Mouse (Mus musculus): ENCODE measurements around the gene 4931422A03Rik. TPM values are rescaled to one million over a fixed set of nuclear protein-coding genes. Genes with fewer than 3 reads are reported as not detected.

4931422A03Rik gene
- polyA plus RNA-seq, 1 experiment = not detected

DNA sequence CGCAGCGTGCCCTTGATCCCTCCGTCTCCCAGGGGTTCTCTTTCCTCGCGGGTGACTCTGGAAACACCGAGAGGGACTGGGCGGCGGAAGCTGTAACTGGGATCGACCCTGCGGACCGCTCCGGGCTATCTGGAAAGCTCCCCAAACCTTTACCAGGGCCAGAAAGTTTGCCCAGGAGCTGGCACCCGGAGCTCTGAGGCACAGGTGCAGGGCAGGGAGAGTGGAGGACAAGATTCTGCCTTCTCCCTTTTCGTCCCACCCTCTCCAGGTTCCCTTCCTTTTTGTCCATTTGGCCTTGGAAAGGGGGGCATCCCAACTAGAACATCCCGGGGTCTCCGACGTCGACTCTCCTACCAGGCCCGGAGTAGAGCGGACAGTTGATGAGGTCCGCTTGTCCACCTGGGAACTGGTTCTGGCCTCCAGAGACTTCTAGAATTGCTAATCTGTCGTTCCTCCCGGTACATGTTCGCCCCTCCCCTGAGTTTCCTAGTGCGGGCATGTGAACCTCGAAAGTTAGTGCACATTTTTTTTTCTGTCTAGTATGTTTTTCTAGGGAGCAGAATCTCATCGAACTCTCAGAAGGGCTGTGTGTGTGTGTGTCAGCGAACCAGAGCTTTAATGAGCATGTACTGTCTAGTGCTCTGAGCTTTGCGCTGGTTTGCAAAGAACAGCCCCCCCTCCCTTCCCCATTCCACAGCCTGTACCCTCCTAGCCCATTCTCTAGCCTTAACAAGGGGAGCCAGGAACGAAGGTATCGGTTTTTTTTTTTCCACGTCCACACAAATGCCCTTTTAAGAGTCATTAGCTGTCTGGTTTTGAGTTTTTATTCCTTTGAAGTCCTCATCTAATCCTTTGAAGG, 57.1 kb downstream of the 4931422A03Rik start:
- no peak for DNase-seq (ENCODE audit: extremely low spot score in 1 of 2, low spot score in 1 of 2)

DNA sequence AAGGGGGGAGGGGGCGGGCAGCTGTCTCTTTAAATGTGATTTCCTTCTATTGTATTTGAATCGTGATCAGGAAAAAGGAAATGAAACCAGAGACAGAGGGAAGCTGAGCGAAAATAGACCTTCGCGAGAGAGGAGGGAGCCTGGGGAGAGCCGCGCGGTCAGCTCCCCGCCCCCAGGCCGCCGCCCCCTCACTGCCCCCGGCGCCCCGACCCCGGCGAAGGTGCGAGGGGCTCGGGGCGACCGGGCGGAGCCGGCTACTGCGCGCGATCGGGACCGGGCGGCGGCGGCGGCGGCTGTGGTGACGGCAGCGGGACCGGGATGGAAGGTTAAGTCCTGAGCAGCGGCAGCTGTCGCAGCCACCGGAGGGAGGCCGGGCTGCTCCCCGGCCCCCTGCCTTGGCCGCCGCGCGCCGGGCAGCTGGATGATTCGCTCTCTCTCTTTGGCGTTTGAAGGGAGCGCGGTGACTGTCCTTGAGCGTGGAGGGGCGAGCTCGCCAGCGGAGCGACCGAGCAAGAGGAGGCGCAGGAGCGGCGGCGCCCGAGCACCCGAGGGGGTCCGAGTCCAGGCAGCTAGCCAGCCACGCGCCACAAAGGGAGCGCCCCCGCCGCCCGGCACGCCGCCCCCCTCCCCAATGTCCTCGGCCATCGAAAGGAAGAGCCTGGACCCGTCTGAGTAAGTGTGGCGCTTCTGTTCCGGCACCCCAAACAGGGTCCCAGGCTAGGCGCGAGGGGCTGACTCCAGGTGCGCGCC, 57.9 kb downstream of the 4931422A03Rik start:
- DNase-seq (ENCODE audit: extremely low spot score in 1 of 2, low spot score in 1 of 2) = no peak

DNA sequence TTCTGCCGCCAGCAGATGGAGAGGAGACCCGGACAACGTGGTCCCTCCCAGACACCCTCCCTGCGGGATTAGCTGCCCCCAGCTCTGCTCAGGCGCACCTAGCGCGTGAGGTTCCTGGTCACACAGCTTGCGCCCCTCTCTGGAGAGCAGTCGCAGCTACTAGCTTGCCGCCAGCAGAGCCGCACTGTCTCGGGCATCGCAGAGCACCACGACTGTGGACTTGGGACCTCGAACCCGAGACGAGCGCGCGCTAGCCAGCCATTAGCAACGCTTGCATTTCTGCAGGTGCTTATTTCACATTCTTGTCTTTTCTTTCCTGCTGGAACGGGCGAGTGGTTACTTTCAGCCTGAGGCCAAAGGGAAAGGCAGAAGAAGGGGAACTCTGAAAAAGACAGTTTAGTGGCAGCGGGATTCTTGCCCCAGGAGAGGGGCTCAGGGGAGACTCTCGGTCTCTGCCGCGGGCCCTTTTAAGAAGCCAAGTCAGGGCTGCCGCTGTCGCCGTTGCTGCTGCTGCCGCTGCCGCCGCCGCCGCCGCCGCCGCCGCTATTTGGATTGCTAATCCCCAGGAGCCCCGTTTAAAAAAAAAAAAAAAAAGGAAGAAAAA, 58.6 kb downstream of the 4931422A03Rik start:
- peak in 1 of 2 experiments; percentile 59 for DNase-seq (ENCODE audit: extremely low spot score in 1 of 2, low spot score in 1 of 2)

DNA sequence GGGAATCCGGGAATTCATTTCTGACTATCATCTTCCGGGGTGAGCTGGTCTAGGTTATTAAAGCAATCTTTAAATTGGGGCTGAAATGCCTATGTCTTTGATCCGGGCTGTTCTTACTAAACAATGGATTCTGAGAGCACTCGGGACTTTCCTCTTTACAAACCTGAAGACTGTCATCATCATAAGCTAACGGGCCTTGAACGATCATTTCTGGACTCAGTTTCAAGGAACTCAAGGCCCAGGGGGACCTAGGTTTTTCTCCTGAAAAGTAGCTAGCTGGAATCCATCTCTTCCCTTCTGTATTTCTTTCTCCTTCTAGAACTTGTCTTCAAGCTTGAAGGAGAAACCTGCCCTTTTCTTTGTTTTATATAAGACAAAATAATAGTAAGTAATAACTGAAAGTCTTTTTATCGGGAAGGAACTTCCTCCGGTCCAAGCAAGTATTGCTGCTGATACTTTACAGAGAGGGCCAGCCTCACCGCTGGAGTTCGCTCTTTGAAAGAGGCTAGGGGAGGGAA, 59.2 kb downstream of the 4931422A03Rik start:
- DNase-seq (ENCODE audit: extremely low spot score in 1 of 2, low spot score in 1 of 2) = no peak

DNA sequence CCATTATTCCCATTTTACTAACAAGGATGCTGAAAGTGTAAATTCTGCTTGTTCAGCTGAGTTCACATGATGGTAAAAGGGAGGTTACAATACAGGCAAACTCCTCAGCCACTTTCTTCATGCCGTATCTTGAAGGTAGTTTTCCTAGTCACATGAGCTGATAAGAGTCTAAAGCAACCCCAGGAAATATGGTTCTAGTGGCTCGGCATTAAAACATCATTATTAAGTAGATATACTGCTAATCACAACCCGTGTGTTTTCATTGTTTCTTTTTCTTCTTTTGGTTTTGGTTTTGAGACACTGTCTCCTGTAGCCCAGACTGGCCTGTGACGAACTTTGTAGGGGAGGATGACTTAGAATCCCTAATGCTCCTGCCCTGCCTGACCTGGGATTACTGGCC, 60.0 kb downstream of the 4931422A03Rik start:
- DNase-seq (ENCODE audit: extremely low spot score in 1 of 2, low spot score in 1 of 2) = no peak

DNA sequence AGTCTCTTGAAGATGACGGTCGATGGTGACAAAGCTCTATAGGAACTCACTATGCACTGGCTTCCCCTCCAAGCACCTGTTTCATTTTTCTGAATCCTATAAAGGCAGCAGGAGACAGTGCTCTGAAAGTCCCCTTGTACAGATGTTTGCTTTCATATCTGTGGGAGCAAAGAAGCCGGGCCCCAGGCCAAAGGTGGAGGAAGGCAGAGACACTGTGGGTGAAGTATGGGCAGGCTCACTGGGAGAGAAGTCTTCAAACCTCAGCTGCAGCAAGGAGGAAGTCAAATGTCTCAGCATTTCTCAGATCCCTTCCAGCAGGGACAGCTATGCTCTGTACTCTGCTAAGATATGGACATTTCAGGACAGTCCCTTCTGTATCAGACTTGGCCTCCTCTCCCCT, 62.8 kb downstream of the 4931422A03Rik start:
- no peak for DNase-seq (ENCODE audit: extremely low spot score in 1 of 2, low spot score in 1 of 2)

DNA sequence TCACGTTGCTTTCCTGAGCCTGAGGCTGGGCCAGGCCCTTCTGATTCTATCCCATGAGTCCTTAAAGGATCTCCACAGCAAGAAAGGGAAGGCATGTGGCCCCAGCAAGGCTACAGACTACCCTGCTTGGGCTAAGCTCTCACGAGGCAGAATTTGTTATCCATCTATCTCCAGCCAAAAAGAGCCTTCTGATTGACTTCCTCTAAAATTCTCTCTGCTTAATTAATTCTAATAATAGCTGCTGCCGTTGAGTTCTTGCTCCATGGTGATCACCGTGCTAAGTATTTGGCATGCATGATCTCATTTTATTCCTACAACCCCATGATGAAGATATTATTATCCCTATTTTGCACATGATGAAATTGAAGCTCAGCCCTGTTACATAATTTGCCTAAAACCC, 65.8 kb downstream of the 4931422A03Rik start:
- DNase-seq (ENCODE audit: extremely low spot score in 1 of 2, low spot score in 1 of 2) = no peak

DNA sequence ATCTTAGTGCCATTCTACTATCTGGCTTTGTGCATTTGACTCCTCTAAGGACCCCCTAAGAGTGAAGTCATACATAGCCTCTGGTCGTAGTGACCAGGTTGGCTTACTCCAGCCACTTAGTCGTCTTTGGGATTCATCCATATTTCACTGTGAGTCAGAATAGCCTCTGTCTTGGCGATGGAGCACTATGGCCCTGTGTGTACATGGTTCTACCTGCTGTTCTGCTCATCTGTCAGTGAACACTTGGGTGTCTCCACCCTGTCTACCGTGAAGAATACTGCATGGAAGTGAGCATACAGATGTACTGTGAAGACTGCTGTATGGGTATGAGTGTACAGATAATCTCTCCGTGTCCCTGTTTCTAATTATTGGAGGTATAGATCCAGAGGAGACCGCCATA, 68.6 kb downstream of the 4931422A03Rik start:
- DNase-seq (ENCODE audit: extremely low spot score in 1 of 2, low spot score in 1 of 2) = no peak

DNA sequence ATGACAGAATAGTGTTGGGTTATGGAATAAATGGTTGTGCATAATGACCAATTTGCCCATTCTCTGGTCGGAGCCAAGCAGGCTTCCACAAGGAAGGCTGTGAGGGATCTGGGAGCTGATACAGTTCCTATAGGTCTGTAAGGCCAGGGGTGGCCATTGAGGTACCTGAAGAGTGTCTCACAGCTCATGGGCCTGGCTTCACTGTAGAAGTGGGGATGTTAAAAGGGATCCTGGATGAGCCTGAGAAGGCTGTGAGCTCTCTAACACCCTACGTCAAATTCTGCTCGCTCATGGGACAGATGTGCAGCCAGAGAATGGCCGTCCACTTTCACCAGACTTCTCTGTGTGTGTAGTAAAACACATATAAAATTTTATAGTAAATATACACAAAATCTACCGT, 69.1 kb downstream of the 4931422A03Rik start:
- DNase-seq (ENCODE audit: extremely low spot score in 1 of 2, low spot score in 1 of 2) = no peak

DNA sequence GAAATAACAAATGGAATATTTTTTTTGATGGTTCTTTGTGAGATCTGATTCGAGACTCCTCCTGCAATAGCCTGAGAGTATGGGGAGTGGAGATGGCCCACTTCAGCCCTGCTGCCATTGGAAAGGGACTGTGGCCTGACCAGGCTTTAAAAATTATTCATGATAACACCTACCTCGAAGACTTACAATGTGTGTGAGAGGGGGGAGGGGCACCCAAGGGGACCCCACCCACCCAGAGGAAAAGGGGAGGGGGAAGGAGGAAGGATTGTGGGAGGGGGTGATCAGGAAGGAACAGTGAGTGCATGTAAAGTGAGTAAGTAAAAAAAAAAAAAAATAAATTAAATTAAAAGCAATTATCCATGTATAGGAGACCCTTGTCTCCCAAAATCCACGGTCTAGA, 69.5 kb downstream of the 4931422A03Rik start:
- no peak for DNase-seq (ENCODE audit: extremely low spot score in 1 of 2, low spot score in 1 of 2)

DNA sequence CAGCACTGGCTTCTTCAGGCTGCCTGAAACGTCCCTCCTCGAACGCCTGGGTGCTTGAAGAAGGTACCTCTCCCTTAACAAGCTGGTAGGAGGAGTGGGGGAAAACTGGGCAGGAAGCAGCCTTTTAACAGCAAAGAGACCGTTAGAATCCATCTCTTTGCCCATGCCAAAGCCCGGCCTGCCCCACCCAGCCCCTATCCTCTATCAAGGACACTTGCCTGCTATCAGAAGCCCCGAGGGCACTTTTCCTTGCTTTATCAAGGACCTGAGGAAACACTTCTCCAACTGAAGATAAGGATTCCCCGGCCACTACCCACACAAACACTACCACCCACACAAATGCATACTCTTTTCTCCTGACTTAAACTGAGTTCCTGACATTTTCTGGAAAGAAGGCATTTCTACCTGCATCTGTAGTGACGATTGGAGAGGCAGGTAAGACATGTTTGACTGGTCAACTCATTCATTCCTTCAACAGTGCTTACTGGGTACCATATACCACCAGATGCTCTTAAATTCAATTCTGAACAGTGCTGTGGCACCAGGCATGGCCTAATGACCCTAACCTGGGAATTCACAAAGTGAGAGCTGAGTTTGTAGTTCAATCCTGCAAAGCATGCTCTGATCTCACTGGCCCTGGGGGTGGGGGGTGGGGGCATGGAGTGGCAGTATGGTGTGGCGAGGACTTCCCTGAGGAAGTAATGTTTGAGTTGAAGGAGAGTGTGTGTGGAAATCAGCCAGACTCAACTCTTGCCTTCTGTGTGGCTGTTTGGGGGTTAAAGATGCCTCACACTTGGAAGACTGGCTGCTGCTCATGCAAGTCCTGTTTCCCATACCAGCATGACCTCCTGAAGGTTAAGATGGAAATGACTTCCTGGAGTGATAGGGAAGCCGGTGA, 70.3 kb downstream of the 4931422A03Rik start, which contains the start of gene Lmo2:
Gene Lmo2, plus strand, starts transcription at position 338 of the 898 bp plus-strand sequence.
- DNase-seq (ENCODE audit: extremely low spot score in 1 of 2, low spot score in 1 of 2) = no peak

DNA sequence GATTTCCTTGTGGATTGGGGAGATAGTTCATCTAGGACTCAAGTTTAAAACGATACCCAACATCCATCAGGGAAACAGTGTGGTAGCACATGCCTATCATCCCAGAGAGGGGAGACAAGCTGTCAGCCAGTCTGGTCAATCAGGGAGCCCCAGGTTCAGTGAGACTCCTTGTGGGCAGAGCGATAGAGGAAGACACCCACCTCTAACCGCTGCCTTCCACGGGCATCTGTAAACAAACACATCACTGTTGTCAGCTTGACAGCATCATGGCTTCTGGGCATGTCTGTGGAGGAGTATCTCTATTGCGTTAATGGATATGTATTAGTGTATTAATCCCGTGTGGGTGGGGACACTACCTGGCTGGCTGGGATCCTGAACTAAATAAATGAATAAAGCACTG, 71.3 kb downstream of the 4931422A03Rik start:
- DNase-seq (ENCODE audit: extremely low spot score in 1 of 2, low spot score in 1 of 2) = no peak

DNA sequence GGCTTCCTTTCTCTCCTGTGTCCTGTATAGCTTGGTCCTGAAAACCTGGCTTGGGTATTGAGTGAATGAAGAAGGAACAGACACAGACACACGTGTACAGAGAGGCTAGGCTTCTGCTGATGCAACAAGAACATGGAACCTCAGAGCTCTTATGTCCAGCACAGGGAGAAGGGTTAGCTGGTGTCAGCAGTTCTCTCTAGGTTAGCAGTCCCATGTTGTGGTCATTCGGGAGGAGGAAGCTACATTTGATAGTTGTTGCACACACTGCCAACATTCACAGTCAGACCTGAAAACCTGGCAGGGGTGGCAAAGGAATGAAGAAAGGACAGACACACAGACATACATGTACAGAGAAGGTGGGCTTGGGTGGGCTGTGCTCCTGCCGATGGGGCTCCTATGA, 72.4 kb downstream of the 4931422A03Rik start:
- no peak for DNase-seq (ENCODE audit: extremely low spot score in 1 of 2, low spot score in 1 of 2)

DNA sequence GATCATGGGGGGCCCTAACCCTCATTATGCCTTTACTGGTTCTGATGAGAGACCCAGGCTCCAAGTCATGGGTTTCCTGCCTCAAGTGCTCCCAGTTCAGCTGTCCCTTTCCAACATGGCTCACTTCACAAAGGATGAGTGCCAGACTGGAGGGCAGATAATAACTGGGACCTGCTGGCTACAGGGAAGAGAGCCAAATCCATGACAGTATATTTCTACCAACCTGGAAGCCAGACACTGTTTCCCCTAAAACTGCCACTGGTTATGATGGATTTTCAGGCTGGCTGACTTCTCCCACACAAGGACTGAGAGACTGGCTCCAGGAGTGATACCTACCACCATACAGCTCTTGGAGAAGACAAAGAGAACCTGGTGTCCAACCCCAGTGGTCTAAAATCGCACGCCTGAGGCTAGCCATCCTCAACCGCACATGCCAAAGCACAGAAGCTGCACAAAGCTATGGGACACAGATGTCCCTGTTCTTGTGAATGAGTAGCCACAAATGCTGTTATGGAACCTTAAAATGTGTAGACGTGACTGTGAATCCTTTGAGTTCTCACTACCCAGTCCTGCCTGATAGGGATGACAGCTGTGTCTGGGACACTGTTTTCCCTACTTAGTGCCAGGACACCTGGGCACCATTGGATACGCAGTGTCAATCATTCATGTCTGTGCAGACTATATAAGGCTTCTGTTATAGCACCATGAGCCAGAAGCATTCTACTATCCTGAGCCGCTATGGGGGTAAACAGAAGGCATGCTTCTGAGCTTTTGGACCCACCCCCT, 74.9 kb downstream of the 4931422A03Rik start:
- no peak for DNase-seq (ENCODE audit: extremely low spot score in 1 of 2, low spot score in 1 of 2)

DNA sequence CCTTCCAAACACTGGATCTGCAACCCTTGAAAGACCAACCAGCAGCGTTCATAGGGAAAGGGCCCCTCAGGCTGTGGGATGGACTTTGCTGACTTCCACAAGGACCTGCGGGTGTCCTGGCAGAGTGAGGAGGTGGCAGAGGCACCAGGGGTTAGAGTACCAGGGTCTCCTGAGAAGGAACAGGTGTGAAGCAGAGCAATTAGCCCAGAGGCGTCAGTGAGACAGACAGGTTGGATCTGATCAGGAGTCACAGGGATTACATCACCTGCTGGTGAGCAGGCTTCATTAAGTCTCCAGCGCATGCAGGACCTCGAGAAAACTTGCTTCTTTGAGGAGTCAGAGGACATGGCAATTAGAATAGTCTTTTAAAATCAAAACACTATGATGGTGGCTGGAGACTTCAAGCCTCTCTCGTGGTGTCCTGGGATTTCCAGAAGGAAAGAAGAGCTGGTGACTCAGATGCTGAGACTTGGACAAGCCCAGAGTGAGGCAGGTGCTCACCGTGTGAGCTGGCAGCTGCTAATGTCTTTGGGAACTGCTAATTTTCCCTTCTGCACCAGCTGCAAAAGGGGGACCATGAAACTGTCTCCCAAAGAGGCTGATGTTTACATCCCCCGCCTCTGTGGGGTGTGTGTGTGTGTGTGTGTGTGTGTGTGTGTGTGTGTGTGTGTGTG, 80.0 kb downstream of the 4931422A03Rik start:
- no peak for DNase-seq (ENCODE audit: extremely low spot score in 1 of 2, low spot score in 1 of 2)

DNA sequence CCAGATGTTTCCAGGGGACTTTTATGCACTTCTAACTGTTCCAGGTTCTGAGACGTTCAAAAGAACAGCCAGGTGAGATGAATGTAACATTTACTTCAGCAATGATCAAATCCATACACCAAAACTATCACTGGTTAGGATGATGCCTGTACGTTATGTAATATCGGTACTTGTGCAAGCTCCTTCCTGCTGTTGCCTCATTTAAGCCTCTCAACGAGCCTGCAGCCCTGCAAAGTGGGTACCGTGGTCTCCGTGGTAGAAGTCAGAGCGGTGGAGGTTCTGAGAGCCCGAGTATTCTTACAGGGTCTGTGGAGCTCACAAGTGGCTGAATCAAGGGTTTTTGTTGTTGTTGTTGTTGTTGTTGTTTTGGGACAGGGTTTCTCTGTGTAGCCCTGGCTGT, 81.3 kb downstream of the 4931422A03Rik start:
- DNase-seq (ENCODE audit: extremely low spot score in 1 of 2, low spot score in 1 of 2) = no peak

DNA sequence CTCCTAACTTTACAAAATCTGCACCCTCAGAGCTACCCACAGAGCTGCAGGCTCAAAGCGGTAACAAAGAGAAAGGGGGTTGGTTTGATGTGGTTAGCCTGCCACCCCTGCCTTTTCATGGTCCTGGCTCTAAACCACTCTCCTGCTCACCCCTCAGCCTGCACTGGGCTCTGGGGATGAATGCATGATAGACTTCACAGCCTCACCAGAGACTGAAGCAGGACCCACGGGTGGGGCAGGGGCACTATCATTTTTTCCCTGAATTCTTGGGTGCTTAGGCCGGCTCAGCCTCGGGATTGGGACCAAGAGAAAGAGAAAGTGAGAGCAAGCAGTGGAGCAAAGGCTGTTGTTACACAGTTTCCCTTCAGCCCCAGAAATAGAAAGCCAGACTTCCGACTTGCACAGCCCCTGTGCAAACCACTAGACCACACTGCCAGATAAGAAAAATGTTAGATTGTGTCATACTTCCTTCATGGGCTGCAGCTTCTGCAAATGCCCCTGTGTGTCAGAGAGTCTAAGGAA, 82.5 kb downstream of the 4931422A03Rik start:
- no peak for DNase-seq (ENCODE audit: extremely low spot score in 1 of 2, low spot score in 1 of 2)

DNA sequence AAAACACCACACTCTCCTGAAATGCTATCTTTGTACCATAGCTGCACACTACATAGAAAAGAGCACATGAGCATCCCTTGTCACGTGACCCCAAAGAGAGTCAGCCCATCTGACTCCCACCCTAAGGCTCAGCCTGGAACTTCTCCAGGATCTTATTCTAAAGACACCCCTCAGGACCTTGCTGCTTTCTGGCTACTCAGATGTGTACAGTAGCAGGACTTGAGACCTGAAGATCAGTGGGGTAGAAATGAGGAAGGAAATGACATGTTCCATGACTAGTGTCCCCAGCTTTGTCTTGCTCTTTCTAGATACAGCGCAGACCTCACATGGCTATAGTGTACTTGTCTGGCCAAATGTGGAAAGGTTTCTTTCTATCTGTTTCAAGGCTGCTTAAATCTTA, 83.3 kb downstream of the 4931422A03Rik start:
- no peak for DNase-seq (ENCODE audit: extremely low spot score in 1 of 2, low spot score in 1 of 2)

DNA sequence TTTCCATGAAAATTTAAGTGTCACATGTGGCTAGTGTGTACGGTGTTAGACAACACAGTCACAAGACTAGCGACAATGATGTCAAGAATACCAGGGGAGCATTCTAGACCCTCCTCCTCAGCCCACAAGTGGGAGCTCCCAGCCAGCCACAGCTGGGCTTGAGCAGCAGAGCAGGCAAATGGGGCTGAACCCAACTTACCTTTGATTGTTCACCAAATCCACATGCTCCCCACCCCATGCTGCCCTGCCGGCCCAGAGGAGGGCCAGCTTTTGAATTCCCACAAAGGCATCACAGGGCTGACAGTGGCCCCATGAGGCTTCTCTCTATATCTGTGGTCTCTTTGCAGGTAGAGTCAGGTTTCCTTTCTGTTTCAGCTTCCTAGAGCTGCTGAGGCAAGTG, 87.1 kb downstream of the 4931422A03Rik start:
- DNase-seq (ENCODE audit: extremely low spot score in 1 of 2, low spot score in 1 of 2) = no peak

Measured in frontal cortex, adult 2 months (tissue).